Mouse (Mus musculus): ENCODE data around the gene Mrpl4.
"Not testable (repeated sequence)": the region's sequence is repeated elsewhere in the genome, so short reads cannot be mapped to it uniquely, and the experiment has no call there.

Mrpl4 gene

DNA sequence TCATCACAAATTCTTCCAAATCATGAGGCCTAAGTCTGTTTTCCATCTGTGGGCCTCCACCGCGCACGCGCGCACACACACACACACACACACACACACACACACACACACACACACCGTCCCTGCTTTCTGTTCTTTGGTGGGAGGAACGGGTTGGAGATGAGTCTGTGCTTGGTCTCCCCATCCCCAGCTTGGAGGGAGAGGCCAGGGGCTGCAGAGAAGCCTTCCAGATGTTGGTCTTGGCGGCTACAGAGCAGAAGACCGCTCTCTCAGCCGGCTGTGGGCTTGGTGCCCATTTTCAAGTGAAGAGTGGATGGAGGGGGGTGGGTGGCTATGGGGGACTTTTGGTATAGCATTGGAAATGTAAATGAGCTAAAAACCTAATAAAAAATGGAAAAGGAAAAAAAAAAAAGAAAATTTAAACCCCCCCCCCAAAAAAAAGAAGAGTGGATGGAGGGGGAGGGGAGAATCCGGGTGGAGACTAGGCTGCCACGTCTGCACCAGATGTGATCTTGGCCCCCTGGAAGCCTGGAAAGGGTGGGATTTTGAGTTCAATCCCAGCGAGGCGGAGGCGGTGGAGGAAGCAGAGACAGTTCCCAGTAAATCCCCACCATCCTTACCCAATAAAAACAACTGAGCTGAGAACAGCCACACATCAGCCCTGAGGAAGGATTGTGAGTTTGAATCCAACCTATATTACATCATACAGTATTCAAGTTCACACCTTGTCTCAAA is 15.4 kb upstream of the Mrpl4 start:
- DNase-seq (ENCODE audit: low spot score): no peak

GRCm38 (mm10) chr9:20987953-20988352 is 14.6 kb upstream of the Mrpl4 start:
- DNase-seq (ENCODE audit: low spot score): no peak

DNA sequence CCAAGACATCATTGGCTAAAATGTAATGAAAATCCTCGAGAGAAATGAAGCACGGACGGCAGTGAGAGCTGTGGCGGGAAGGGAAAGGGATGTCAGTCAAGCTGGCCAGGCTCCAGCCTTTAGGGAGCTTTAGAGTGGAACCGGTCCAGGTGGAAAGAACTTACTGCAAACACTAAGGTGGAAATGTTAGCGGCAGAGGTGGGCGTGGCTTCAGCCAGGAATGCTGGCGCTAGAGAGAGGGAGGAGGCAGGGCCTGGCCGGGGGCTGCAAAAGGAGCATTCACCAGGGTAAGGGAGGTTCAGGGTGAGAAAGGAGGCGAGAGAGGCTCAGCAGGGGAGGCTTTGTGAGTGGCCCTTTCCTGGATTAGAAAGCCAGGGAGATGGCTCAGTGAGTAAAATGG is 11.7 kb upstream of the Mrpl4 start:
- DNase-seq (ENCODE audit: low spot score): no peak

DNA sequence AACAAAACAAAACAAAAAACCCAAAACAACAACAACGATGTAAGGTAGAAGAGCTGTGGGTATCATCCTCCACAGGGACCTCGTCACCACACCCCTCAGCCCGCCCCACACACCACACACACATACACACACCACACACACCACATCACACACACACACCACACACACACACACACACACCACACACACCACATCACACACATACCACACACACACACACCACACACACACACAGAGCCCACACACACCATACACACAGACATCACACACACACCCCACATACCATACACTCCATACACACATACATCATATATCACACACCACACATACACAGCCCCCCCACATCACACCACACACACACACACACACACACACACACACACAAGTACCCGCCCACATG is 11.0 kb upstream of the Mrpl4 start:
- no peak for DNase-seq (ENCODE audit: low spot score)

- no peak for DNase-seq (ENCODE audit: low spot score)
These were observed 9.2 kb upstream of the Mrpl4 start for GRCm38 (mm10) chr9:20993165-20993898.

- DNase-seq (ENCODE audit: low spot score): no peak
These were observed 7.5 kb upstream of the Mrpl4 start for GRCm38 (mm10) chr9:20995069-20995468.

GRCm38 (mm10) chr9:20997065-20997464 is 5.5 kb upstream of the Mrpl4 start:
- no peak for DNase-seq (ENCODE audit: low spot score)

- DNase-seq (ENCODE audit: low spot score): not testable (repeated sequence)
These were observed 4.2 kb upstream of the Mrpl4 start for GRCm38 (mm10) chr9:20998337-20998736.

GRCm38 (mm10) chr9:21000811-21001210 is 1.7 kb upstream of the Mrpl4 start:
- no peak for DNase-seq (ENCODE audit: low spot score)

DNA sequence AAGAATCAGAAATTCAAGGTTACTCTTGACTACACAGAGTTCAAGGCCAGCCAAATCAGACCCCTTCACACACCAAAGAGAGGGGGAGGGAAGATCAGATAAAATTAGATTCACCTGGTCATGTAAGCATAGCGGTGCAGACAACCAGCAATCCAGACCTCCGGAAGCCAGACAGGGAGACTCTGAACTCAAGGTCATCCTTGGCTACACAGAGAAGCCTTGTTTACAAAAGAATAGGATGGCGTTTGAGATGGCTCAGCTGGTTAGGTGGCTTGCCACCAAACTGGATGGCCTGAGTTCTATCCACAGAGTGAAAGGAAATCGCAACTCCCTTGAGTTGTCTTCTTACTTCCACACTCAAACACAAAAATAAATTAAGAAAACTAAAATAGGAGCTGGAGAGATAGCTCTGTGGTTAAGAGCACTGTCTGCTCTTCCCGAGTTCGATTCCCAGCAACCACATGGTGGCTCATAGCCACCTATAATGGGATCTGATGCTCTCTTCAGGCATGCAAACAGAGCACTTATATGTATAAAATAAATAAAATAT is 812 bp upstream of the Mrpl4 start:
- no peak for DNase-seq (ENCODE audit: low spot score)

GRCm38 (mm10) chr9:21002270-21002626 is 290 bp upstream of the Mrpl4 start:
- no peak for DNase-seq (ENCODE audit: low spot score)

GRCm38 (mm10) chr9:21007313-21007952 is 4.9 kb downstream of the Mrpl4 start:
- no peak for DNase-seq (ENCODE audit: low spot score)

DNA sequence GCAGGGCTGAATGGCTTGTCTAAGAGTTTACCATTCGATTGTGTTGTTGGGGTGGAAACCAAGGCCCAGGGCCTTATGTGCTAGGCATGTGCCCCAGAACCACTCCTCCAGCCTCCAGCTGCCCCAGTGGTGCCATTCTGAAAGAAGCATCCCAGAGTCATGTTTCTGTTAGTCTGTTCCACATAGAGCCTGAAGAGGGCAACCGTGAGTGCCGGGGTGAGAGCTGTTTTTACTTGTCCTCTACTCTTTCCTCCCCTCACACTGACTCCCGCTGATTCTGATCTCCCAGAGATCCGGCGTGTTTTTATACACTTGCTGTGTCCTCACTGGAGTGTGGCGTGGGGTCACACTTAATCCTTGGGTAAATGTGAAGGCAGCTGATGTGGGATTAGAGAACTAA is 5.5 kb downstream of the Mrpl4 start:
- DNase-seq (ENCODE audit: low spot score): no peak

- DNase-seq (ENCODE audit: low spot score): no peak
These were observed 7.8 kb downstream of the Mrpl4 start for GRCm38 (mm10) chr9:21010362-21010761.

DNA sequence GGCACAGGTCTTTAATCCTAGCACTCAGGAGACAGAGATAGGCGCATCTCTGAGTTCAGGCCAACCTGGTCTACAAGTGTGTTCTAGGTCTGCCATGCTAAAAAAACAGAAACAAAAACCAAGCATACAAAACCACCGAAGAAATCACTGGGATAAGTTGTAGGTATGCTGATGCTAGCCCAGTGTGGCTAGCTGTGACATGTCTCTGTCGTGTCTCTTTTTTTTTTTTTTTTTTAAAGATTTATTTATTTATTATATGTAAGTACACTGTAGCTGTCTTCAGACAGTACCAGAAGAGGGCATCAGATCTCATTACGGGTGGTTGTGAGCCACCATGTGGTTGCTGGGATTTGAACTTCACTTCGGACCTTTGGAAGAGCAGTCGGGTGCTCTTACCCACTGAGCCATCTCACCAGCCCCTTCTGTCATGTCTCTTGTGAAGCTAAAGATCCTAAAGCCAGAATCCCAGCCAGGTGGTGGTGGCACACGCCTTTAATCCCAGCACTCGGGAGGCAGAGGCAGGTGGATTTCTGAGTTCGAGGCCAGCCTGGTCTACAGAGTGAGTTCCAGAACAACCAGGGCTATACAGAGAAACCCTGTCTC is 8.5 kb downstream of the Mrpl4 start:
- not testable (repeated sequence) for DNase-seq (ENCODE audit: low spot score)

GRCm38 (mm10) chr9:21011846-21012312 is 9.3 kb downstream of the Mrpl4 start:
- DNase-seq (ENCODE audit: low spot score): no peak

DNA sequence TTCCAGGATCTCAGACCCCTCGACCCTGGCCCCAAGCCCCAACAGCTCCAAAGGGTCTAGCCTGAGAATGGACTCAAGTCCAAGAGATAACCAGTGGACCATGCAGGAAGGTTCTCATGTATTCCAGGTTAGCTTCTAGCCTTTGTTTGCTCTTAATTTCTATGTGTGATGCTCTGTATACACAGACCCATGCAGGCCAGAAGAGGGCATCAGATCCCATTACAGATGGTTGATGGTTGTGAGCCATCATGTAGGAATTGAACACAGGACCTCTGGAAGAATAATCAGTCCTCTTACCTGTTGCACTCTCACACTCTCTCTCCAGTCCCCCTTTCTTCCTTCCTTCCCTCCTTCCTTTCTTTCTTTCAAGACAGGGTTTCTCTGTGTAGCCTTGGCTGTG is 9.8 kb downstream of the Mrpl4 start:
- DNase-seq (ENCODE audit: low spot score): no peak

DNA sequence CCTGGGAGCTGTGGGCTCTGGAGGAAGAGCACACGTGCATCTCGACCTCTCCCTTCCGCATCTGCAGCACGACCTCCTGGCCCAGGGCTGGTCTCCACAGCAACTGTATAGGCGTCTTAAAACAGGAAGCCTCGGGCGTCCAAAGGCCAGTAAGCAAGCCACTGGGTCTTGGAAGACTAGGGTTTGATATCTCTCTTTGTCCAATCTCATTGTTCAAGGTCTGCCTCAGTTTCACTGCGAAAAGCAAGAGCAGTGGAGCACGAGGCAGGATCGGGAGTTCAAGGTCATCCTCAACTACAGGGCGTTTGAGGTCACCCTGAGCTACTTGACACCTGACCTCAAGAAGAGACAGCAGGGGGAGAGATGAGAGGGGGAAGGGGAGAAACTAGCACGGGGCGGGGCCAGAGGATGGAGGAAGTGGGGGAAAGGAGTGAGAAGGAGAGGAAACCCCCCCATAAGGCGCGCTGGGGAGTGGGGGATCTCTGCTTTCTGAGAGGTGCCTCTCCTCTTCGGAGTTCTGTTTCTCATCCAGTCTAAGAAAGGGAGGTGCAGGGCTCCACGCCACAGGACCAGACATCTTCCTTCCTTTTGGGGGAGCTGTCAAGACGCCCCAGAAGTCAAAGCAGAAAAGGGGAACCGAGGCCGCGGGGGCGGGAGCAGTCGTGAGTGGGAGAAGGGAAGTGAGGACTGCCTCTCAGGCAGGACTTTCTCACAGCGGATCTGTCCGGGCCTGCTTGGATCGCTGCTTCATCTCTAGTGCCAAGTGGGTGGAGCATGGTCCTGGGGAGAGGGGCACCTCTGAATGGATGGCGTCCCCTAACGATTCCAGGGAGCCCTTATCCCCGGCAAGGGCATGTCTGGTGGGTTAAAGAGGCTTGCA is 12.4 kb downstream of the Mrpl4 start:
- no peak for DNase-seq (ENCODE audit: low spot score)

- no peak for DNase-seq (ENCODE audit: low spot score)
These were observed 13.1 kb downstream of the Mrpl4 start, which contains the start of gene Icam1 for GRCm38 (mm10) chr9:21015571-21016130. Icam1 (plus strand) TSS chr9:21015985.

DNA sequence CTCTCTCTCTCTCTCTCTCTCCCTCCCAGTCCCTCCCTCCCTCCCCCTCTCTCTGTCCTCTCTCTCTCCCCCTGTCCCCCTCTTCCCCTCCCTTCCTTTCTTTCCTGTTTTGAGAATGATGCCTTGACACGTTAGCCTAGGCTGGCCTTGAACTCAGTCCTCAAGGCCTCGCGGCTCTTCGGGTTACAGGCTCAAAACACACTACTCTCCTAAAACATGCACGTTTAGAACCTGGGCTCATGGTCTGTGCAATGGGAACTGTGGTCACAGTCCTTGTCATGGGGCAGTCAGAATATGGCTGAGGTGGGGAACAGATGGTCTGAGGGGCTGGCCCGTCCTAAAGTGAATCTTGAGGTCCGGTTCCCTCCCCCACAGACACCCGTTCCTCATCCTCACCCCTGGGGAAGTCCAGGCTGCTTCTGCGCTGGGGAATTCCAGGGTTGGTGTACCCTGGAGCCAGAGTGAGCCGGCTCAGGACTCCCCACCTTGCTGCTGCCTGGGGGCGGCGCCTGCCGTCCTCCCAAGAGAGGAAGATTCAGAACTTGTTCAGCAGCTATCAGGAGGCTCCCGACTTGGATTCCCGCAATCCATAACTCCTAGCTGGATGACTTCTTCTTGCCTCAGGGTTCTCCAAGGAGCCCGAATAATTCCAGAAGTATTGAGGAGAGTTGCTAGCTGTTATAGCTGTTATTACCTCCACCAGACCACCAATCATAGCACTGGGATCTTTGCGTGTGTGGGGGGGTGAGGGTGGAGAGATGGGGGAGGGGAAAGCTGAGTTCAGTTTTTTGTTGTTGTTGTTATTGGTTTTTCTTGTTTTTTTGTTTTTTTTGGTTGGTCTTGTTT is 14.0 kb downstream of the Mrpl4 start:
- DNase-seq (ENCODE audit: low spot score): no peak
